Mouse (Mus musculus) limb, embryonic 12.5 days (tissue): ENCODE results near the gene Tmem56. TPM values are rescaled to one million over a fixed set of nuclear protein-coding genes. Genes with fewer than 3 reads are reported as not detected.
A peak's percentile ranks its signal among the peaks of the same experiment; 100 is the strongest.

Experiments used
- ATAC-seq: fragments of 200-750 bp; cut with Nextera tagmentation; 2 replicates; pipeline ENCODE4 v1.8.0; 2017; ENCODE audit warnings: low read depth, moderate TSS enrichment; ENCODE audit not compliant: insufficient number of reproducible peaks, insufficient read depth, low FRiP score, low TSS enrichment
- H3K27ac ChIP-seq: fragments of 300-500 bp; sonication (generic); 2 replicates; pipeline ENCODE4 v1.5.1; 2016; ENCODE audit warnings: mild to moderate bottlenecking, moderate library complexity
- H3K27me3 ChIP-seq: fragments of 300-500 bp; sonication (generic); 2 replicates; pipeline ENCODE4 v1.6.1; 2016; ENCODE audit warnings: mild to moderate bottlenecking, moderate library complexity
- H3K36me3 ChIP-seq: fragments of 300-500 bp; sonication (generic); 2 replicates; pipeline ENCODE4 v1.6.1; 2016; ENCODE audit warnings: mild to moderate bottlenecking, moderate library complexity
- H3K4me1 ChIP-seq: fragments of 300-500 bp; sonication (generic); replicated peaks from 2 replicates; pipeline ENCODE4 v1.6.1; 2016
- H3K4me2 ChIP-seq: fragments of 300-500 bp; sonication (generic); 2 replicates; pipeline ENCODE4 v1.6.1; 2016; ENCODE audit warnings: mild to moderate bottlenecking, moderate library complexity
- H3K4me3 ChIP-seq: fragments of 300-500 bp; sonication (generic); replicated peaks from 2 replicates; pipeline ENCODE4 v1.5.1; 2016; ENCODE audit warnings: mild to moderate bottlenecking
- H3K9ac ChIP-seq: fragments of 300-500 bp; sonication (generic); replicated peaks from 2 replicates; pipeline ENCODE4 v1.6.1; 2016; ENCODE audit warnings: mild to moderate bottlenecking, moderate library complexity
- H3K9me3 ChIP-seq: fragments of 300-500 bp; sonication (generic); 2 replicates; pipeline ENCODE4 v1.6.1; 2016; ENCODE audit warnings: mild to moderate bottlenecking, moderate library complexity
- WGBS: fragments of 180-500 bp; shearing (Covaris S2); methylation state at CpG from one replicate; pipeline ENCODE4 v1.1.7; 2016; 5-methylcytosine and 5-hydroxymethylcytosine counted together
- polyA plus RNA-seq: library from polyadenylated mRNA; unstranded; fragments of >200 nt; fragmentation: Nextera tagmentation; extraction: Ambion mirVana; gene quantifications from 2 replicates; pipeline ENCODE4 v1.2.1, GENCODE M21; 2016

The Tmem56 gene
- polyA plus RNA-seq, 1 experiment from 2014 or later, result 0.55 TPM

- H3K27ac ChIP-seq, result no peak overlapping the region
- H3K9ac ChIP-seq, result no peak overlapping the region
- peaks cover 17% of the 10 kb centered on the region for H3K27me3 ChIP-seq
- 44% methylated on average over 11 of the region's 11 CpGs for WGBS
- H3K4me2 ChIP-seq, result no peak overlapping the region
- ATAC-seq, result peak; percentile 63; the same call in 1 of the 2 replicates
- no peaks in the 10 kb centered on the region for H3K36me3 ChIP-seq
- H3K4me3 ChIP-seq, result no peak overlapping the region
- H3K9me3 ChIP-seq, result no peaks in the 10 kb centered on the region
- H3K4me1 ChIP-seq, result peaks cover 9% of the 10 kb centered on the region
Measured at GRCm38 (mm10) chr3:121201012-121201747, 81.7 kb downstream of the Tmem56 start.

GRCm38 (mm10) chr3:121189199-121189598, 93.7 kb downstream of the Tmem56 start:
- WGBS, result 86% methylated on average over 2 of the region's 2 CpGs

GRCm38 (mm10) chr3:121187510-121187909, 95.4 kb downstream of the Tmem56 start:
- Histone ChIP-seq H3K9me3 (peaks cover 4% of the 10 kb centered on the region; the same call in 1 of the 2 replicates), H3K27ac (no peak overlapping the region), H3K4me2 (no peak overlapping the region), H3K36me3 (no peaks in the 10 kb centered on the region), H3K9ac (no peak overlapping the region), H3K4me1 (no peaks in the 10 kb centered on the region), H3K27me3 (no peaks in the 10 kb centered on the region), H3K4me3 (no peak overlapping the region)
- ATAC-seq, result no peak
- 90% methylated on average over 7 of the region's 7 CpGs for WGBS

More at GRCm38 (mm10) chr3:121189199-121189598, 93.7 kb downstream of the Tmem56 start:
- Histone ChIP-seq H3K4me2 (no peak overlapping the region), H3K9ac (no peak overlapping the region), H3K9me3 (peaks cover 4% of the 10 kb centered on the region; the same call in 1 of the 2 replicates), H3K4me3 (no peak overlapping the region), H3K27ac (no peak overlapping the region), H3K36me3 (no peaks in the 10 kb centered on the region), H3K27me3 (no peaks in the 10 kb centered on the region), H3K4me1 (no peaks in the 10 kb centered on the region)
- no peak for ATAC-seq

GRCm38 (mm10) chr3:121186925-121187324, 96.0 kb downstream of the Tmem56 start:
- ATAC-seq, result no peak
- 94% methylated on average over 3 of the region's 3 CpGs for WGBS

GRCm38 (mm10) chr3:121185197-121185596, 97.7 kb downstream of the Tmem56 start:
- Histone ChIP-seq H3K36me3 (no peaks in the 10 kb centered on the region), H3K27ac (no peak overlapping the region), H3K4me3 (no peak overlapping the region), H3K4me1 (no peaks in the 10 kb centered on the region), H3K4me2 (no peak overlapping the region), H3K9ac (no peak overlapping the region), H3K9me3 (peaks cover 2% of the 10 kb centered on the region; the same call in 1 of the 2 replicates), H3K27me3 (no peaks in the 10 kb centered on the region)
- no peak for ATAC-seq
- WGBS, result 91% methylated on average over 3 of the region's 3 CpGs

More at GRCm38 (mm10) chr3:121186925-121187324, 96.0 kb downstream of the Tmem56 start:
- Histone ChIP-seq H3K9ac (no peak overlapping the region), H3K27ac (no peak overlapping the region), H3K9me3 (peaks cover 4% of the 10 kb centered on the region; the same call in 1 of the 2 replicates), H3K36me3 (no peaks in the 10 kb centered on the region), H3K4me3 (no peak overlapping the region), H3K4me2 (no peak overlapping the region), H3K4me1 (no peaks in the 10 kb centered on the region), H3K27me3 (no peaks in the 10 kb centered on the region)

- 73% methylated on average over 1 of the region's 1 CpGs for WGBS
- Histone ChIP-seq H3K4me3 (no peak overlapping the region), H3K36me3 (no peaks in the 10 kb centered on the region), H3K27me3 (no peaks in the 10 kb centered on the region), H3K4me1 (no peaks in the 10 kb centered on the region), H3K4me2 (no peak overlapping the region), H3K27ac (no peak overlapping the region), H3K9ac (no peak overlapping the region), H3K9me3 (no peaks in the 10 kb centered on the region)
- no peak for ATAC-seq
Measured at GRCm38 (mm10) chr3:121176011-121176410, 106.9 kb downstream of the Tmem56 start.

GRCm38 (mm10) chr3:121174248-121174945, 108.5 kb downstream of the Tmem56 start:
- H3K36me3 ChIP-seq, result no peaks in the 10 kb centered on the region
- WGBS, result 82% methylated on average over 9 of the region's 9 CpGs
- H3K9me3 ChIP-seq, result no peaks in the 10 kb centered on the region
- no peak overlapping the region for H3K4me2 ChIP-seq
- no peak overlapping the region for H3K27ac ChIP-seq
- H3K4me1 ChIP-seq, result 0 out of 2 replicates have a peak, but pooled peaks cover 2% of the 10 kb centered on the region
- no peak overlapping the region for H3K4me3 ChIP-seq
- no peak for ATAC-seq
- no peaks in the 10 kb centered on the region for H3K27me3 ChIP-seq
- no peak overlapping the region for H3K9ac ChIP-seq

- no peaks in the 10 kb centered on the region for H3K27me3 ChIP-seq
- no peak overlapping the region for H3K4me3 ChIP-seq
- H3K27ac ChIP-seq, result no peak overlapping the region
- H3K9me3 ChIP-seq, result no peaks in the 10 kb centered on the region
- no peak overlapping the region for H3K9ac ChIP-seq
- H3K4me1 ChIP-seq, result 0 out of 2 replicates have a peak, but pooled peaks cover 2% of the 10 kb centered on the region
- H3K36me3 ChIP-seq, result no peaks in the 10 kb centered on the region
- WGBS, result 89% methylated on average over 2 of the region's 2 CpGs
- no peak overlapping the region for H3K4me2 ChIP-seq
- ATAC-seq, result no peak
Measured at GRCm38 (mm10) chr3:121172718-121173117, 110.2 kb downstream of the Tmem56 start.

GRCm38 (mm10) chr3:121171872-121172265, 111.0 kb downstream of the Tmem56 start:
- H3K4me1 ChIP-seq, result 0 out of 2 replicates have a peak, but pooled peaks cover 2% of the 10 kb centered on the region
- H3K4me2 ChIP-seq, result peak overlapping the region; percentile 69
- no peak overlapping the region for H3K9ac ChIP-seq
- no peaks in the 10 kb centered on the region for H3K9me3 ChIP-seq
- peak overlapping the region; percentile 62 for H3K4me3 ChIP-seq
- no peaks in the 10 kb centered on the region for H3K27me3 ChIP-seq
- WGBS, result 54% methylated on average over 6 of the region's 6 CpGs
- H3K27ac ChIP-seq, result no peak overlapping the region
- H3K36me3 ChIP-seq, result no peaks in the 10 kb centered on the region
- no peak for ATAC-seq

- under 1% methylated on average over 40 of the region's 40 CpGs for WGBS
- Histone ChIP-seq H3K4me3 (peak within 1 kb of the TSS; percentile 62), H3K27me3 (no peaks in the 10 kb centered on the region), H3K9ac (peak within 1 kb of the TSS; percentile 71), H3K4me1 (0 out of 2 replicates have a peak, but pooled peaks cover 2% of the 10 kb centered on the region), H3K4me2 (peak within 1 kb of the TSS; percentile 69), H3K9me3 (no peaks in the 10 kb centered on the region), H3K36me3 (no peaks in the 10 kb centered on the region), H3K27ac (peak within 1 kb of the TSS; percentile 75)
- peak; percentile 92 for ATAC-seq
Measured at GRCm38 (mm10) chr3:121171243-121171871, 111.5 kb downstream of the Tmem56 start, which contains the start of gene Rwdd3. Rwdd3 (minus strand) TSS chr3:121171695.

GRCm38 (mm10) chr3:121170631-121171030, 112.3 kb downstream of the Tmem56 start:
- H3K27me3 ChIP-seq, result no peaks in the 10 kb centered on the region
- no peaks in the 10 kb centered on the region for H3K9me3 ChIP-seq
- no peak overlapping the region for H3K9ac ChIP-seq
- H3K36me3 ChIP-seq, result no peaks in the 10 kb centered on the region
- ATAC-seq, result no peak
- peak overlapping the region; percentile 62 for H3K4me3 ChIP-seq
- H3K4me2 ChIP-seq, result peak overlapping the region; percentile 69
- WGBS, result 47% methylated on average over 7 of the region's 7 CpGs
- peaks cover 4% of the 10 kb centered on the region; the same call in 1 of the 2 replicates for H3K4me1 ChIP-seq
- no peak overlapping the region for H3K27ac ChIP-seq
